Mouse (Mus musculus): ENCODE results near the gene Mettl22. TPM values are rescaled to one million over a fixed set of nuclear protein-coding genes. Genes with fewer than 3 reads are reported as not detected.

The Mettl22 gene
- total and polyA plus RNA-seq, 2 experiments: 17.2 to 29.0 TPM

DNA sequence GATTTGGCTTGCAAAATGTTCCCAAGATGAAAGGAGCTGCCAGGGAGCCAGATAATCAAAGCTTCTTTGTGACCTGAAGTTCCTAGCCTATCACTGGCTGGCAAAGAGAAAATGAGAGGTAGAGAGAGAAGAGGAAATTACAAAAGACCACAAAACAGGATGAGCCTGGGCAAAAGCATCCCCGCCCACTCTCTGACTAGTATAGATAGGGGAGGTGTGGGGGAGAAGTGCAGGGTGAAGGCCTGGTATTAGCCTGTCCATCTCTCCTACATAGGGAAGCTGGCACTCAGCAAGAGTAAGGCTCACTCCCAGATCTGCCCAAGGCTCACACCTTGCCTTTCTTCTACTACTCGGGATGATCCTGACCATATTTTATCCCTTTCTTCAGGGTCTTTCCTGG is 15.4 kb upstream of the Mettl22 start:
- no peak overlapping the region for H3K27ac ChIP-seq (replicated peaks; ENCODE audit: insufficient read depth, low read depth, low read length)
- TF ChIP-seq CTCF (IDR thresholded peaks at IDR 0.05; ENCODE audit: low read depth, low read length) (no peak), POLR2A (IDR thresholded peaks at IDR 0.05; ENCODE audit: extremely low read depth, insufficient read depth, low read length) (no peak)
- H3K36me3 ChIP-seq (ENCODE audit: control insufficient read depth, insufficient read depth, low read length): no peaks in the 10 kb centered on the region
- no peaks in the 10 kb centered on the region for H3K4me1 ChIP-seq (ENCODE audit: control insufficient read depth, insufficient read depth, low read length)
- H3K79me2 ChIP-seq (ENCODE audit: control insufficient read depth, insufficient read depth, low read length): no peaks in the 10 kb centered on the region
- no peak overlapping the region for H3K4me3 ChIP-seq (ENCODE audit: insufficient read depth, low read depth, low read length)
- DNase-seq (ENCODE audit: extremely low read depth, low read depth, low spot score): no peak
- H3K27me3 ChIP-seq (ENCODE audit: control insufficient read depth, insufficient read depth, low read length): no peaks in the 10 kb centered on the region
- 51% methylated on average over 2 of the region's 2 CpGs for WGBS
- no peak overlapping the region for H3K9ac ChIP-seq (ENCODE audit: low read depth, low read length)

DNA sequence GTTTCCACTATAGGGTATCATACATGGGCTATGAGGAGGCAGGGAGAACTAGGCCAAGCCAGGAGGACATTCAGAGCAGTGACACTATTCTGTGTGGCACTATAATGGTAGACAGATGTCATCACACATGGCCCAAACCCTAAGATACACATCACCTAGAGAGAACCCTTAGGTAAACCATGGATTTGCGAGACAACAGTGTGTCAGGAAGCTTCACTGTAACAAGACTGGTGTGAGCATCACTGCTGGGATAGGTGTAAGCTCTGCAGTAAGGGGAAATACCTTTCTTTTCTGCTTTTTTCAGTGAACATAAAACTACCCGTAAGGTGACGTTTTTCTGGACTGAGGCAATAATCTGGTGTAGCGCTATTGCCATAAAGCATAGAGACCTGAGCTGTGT is 12.2 kb upstream of the Mettl22 start:
- no peak for DNase-seq (ENCODE audit: extremely low read depth, low read depth, low spot score)
- H3K79me2 ChIP-seq (ENCODE audit: control insufficient read depth, insufficient read depth, low read length): no peaks in the 10 kb centered on the region
- no peak for TF ChIP-seq POLR2A (IDR thresholded peaks at IDR 0.05; ENCODE audit: extremely low read depth, insufficient read depth, low read length)
- no peak for TF ChIP-seq CTCF (IDR thresholded peaks at IDR 0.05; ENCODE audit: low read depth, low read length)
- H3K27me3 ChIP-seq (ENCODE audit: control insufficient read depth, insufficient read depth, low read length): no peaks in the 10 kb centered on the region
- H3K27ac ChIP-seq (replicated peaks; ENCODE audit: insufficient read depth, low read depth, low read length): no peak overlapping the region
- no peaks in the 10 kb centered on the region for H3K36me3 ChIP-seq (ENCODE audit: control insufficient read depth, insufficient read depth, low read length)
- H3K9ac ChIP-seq (ENCODE audit: low read depth, low read length): no peak overlapping the region
- H3K4me1 ChIP-seq (ENCODE audit: control insufficient read depth, insufficient read depth, low read length): no peaks in the 10 kb centered on the region
- no peak overlapping the region for H3K4me3 ChIP-seq (ENCODE audit: insufficient read depth, low read depth, low read length)
- WGBS: 90% methylated on average over 4 of the region's 4 CpGs

DNA sequence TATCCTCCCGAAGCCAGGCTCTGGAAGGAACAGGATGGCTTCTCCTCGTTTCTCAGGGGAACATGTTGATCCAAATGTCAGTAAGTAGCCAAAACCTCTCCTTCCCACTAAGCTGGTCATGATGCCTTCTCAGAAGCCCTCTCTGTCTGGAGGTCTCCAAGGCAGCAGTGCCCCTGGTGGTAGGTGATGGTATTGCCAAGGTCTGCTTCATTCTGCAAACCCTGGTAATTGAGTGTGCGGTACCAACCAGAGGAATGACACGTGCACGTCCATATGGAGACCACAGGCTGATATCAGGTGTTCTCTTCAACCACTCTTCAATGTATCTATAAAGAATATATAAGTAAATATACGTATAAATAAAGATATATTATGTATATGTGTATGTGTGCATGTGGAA is 11.5 kb upstream of the Mettl22 start:
- DNase-seq (ENCODE audit: extremely low read depth, low read depth, low spot score): peak; percentile 38
- WGBS: 20% methylated on average over 6 of the region's 6 CpGs
- H3K27me3 ChIP-seq (ENCODE audit: control insufficient read depth, insufficient read depth, low read length): no peaks in the 10 kb centered on the region

DNA sequence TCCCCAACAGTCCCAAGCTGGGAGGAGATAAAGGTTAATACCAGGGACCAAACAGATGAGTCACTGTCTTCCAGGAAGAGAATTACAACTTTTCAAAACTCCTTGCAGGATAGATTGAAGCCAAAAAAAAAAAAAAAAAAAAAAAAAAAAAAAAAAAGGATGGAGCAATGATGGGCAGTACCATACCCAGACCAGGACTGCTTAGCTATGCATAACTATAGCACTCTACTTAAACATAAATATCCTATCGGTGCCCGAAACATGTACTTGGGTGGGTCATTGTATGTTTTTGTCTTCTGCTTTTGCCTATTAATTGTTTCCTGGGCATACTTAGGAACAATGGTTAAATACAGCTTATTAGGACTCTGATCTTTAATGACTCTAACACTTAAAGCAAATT is 456 bp upstream of the Mettl22 start:
- H3K27ac ChIP-seq (replicated peaks; ENCODE audit: insufficient read depth, low read depth, low read length): no peak overlapping the region
- 73% methylated on average over 2 of the region's 2 CpGs for WGBS
- H3K27me3 ChIP-seq (ENCODE audit: control insufficient read depth, insufficient read depth, low read length): no peaks in the 10 kb centered on the region
- no peaks in the 10 kb centered on the region for H3K4me1 ChIP-seq (ENCODE audit: control insufficient read depth, insufficient read depth, low read length)
- TF ChIP-seq POLR2A (IDR thresholded peaks at IDR 0.05; ENCODE audit: extremely low read depth, insufficient read depth, low read length) (no peak), CTCF (IDR thresholded peaks at IDR 0.05; ENCODE audit: low read depth, low read length) (no peak)
- H3K36me3 ChIP-seq (ENCODE audit: control insufficient read depth, insufficient read depth, low read length): no peaks in the 10 kb centered on the region
- no peak overlapping the region for H3K4me3 ChIP-seq (ENCODE audit: insufficient read depth, low read depth, low read length)
- no peaks in the 10 kb centered on the region for H3K79me2 ChIP-seq (ENCODE audit: control insufficient read depth, insufficient read depth, low read length)
- no peak for DNase-seq (ENCODE audit: extremely low read depth, low read depth, low spot score)
- no peak overlapping the region for H3K9ac ChIP-seq (ENCODE audit: low read depth, low read length)

More for the DNA sequence above, 11.5 kb upstream of the Mettl22 start:
- H3K79me2 ChIP-seq (ENCODE audit: control insufficient read depth, insufficient read depth, low read length): no peaks in the 10 kb centered on the region
- H3K9ac ChIP-seq (ENCODE audit: low read depth, low read length): no peak overlapping the region
- no peaks in the 10 kb centered on the region for H3K36me3 ChIP-seq (ENCODE audit: control insufficient read depth, insufficient read depth, low read length)
- no peak for TF ChIP-seq POLR2A (IDR thresholded peaks at IDR 0.05; ENCODE audit: extremely low read depth, insufficient read depth, low read length)
- TF ChIP-seq CTCF (IDR thresholded peaks at IDR 0.05; ENCODE audit: low read depth, low read length): peak; percentile 84
- no peaks in the 10 kb centered on the region for H3K4me1 ChIP-seq (ENCODE audit: control insufficient read depth, insufficient read depth, low read length)
- H3K4me3 ChIP-seq (ENCODE audit: insufficient read depth, low read depth, low read length): no peak overlapping the region; the same call in 1 of the 2 replicates
- H3K27ac ChIP-seq (replicated peaks; ENCODE audit: insufficient read depth, low read depth, low read length): no peak overlapping the region

DNA sequence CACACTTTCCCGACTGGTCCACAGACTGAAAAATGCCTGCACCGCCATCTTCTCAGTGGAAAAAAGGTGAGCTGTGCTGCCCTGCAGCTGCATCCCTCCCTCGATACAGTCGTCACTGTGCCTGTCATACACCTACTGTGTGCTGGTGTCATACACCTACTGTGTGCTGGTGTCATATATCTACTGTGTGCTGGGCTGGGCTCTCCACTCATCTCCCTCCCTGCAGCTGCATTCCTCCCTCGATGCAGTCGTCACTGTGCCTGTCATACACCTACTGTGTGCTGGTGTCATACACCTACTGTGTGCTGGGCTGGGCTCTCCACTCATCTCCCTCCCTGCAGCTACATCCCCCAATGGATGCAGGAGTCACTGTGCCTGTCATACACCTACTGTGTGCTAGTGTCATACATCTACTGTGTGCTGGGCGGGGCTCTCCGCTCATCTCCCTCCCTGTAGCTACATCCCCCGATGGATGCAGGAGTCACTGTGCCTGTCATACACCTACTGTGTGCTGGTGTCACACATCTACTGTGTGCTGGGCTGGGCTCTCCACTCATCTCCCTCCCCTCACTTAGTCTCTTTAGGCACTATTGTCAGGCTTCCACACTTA is 16.9 kb downstream of the Mettl22 start:
- H3K36me3 ChIP-seq (ENCODE audit: control insufficient read depth, insufficient read depth, low read length): peaks cover 3% of the 10 kb centered on the region; the same call in 1 of the 2 replicates
- H3K27me3 ChIP-seq (ENCODE audit: control insufficient read depth, insufficient read depth, low read length): no peaks in the 10 kb centered on the region
- 94% methylated on average over 9 of the region's 9 CpGs for WGBS
- H3K79me2 ChIP-seq (ENCODE audit: control insufficient read depth, insufficient read depth, low read length): no peaks in the 10 kb centered on the region
- DNase-seq (ENCODE audit: extremely low read depth, low read depth, low spot score): no peak
- no peak overlapping the region for H3K9ac ChIP-seq (ENCODE audit: low read depth, low read length)
- H3K4me3 ChIP-seq (ENCODE audit: insufficient read depth, low read depth, low read length): no peak overlapping the region
- no peak overlapping the region for H3K27ac ChIP-seq (replicated peaks; ENCODE audit: insufficient read depth, low read depth, low read length)
- no peaks in the 10 kb centered on the region for H3K4me1 ChIP-seq (ENCODE audit: control insufficient read depth, insufficient read depth, low read length)
- TF ChIP-seq CTCF (IDR thresholded peaks at IDR 0.05; ENCODE audit: low read depth, low read length) (no peak), POLR2A (IDR thresholded peaks at IDR 0.05; ENCODE audit: extremely low read depth, insufficient read depth, low read length) (no peak)

DNA sequence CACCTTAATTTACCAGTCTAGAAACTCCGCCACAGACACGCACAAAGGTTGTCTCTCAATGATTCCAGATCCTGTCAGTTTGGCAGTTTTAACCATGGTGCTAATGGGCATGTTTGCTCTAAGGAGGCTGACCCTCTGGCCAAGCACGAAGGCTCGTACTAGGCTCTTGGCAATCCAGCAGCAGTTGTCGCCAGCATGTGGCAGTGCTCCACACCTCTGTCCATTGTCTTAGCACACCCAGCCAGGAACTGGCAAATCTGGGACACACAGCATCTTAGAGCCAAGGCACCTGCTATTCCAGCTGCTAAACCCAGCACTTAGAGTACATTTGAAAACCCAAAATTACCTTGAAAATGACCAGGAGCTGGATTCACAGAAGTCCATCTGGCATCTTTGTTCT is 18.8 kb downstream of the Mettl22 start:
- Histone ChIP-seq H3K4me1 (ENCODE audit: control insufficient read depth, insufficient read depth, low read length) (no peaks in the 10 kb centered on the region), H3K4me3 (ENCODE audit: insufficient read depth, low read depth, low read length) (no peak overlapping the region), H3K9ac (ENCODE audit: low read depth, low read length) (no peak overlapping the region), H3K27me3 (ENCODE audit: control insufficient read depth, insufficient read depth, low read length) (no peaks in the 10 kb centered on the region), H3K27ac (replicated peaks; ENCODE audit: insufficient read depth, low read depth, low read length) (no peak overlapping the region), H3K36me3 (ENCODE audit: control insufficient read depth, insufficient read depth, low read length) (peaks cover 2% of the 10 kb centered on the region; the same call in 1 of the 2 replicates), H3K79me2 (ENCODE audit: control insufficient read depth, insufficient read depth, low read length) (no peaks in the 10 kb centered on the region)
- WGBS: 45% methylated on average over 5 of the region's 5 CpGs
- TF ChIP-seq CTCF (IDR thresholded peaks at IDR 0.05; ENCODE audit: low read depth, low read length): no peak
- no peak for TF ChIP-seq POLR2A (IDR thresholded peaks at IDR 0.05; ENCODE audit: extremely low read depth, insufficient read depth, low read length)
- peak; percentile 28 for DNase-seq (ENCODE audit: extremely low read depth, low read depth, low spot score)
